Mouse (Mus musculus) heart, adult 2 months (tissue): ENCODE measurements around the gene Hopx.

Experiments
- CTCF ChIP-seq: fragments of 200-600 bp; IDR thresholded peaks from 2 replicates; pipeline ENCODE4 v1.8.1; 2022; ENCODE audit warnings: antibody characterized with exemption, mild to moderate bottlenecking, moderate library complexity
- EP300 ChIP-seq: fragments of 200-500 bp; IDR thresholded peaks from 2 replicates; pipeline ENCODE4 v1.6.1; 2011; ENCODE audit warnings: low read depth, low read length, control low read depth; ENCODE audit not compliant: insufficient read depth

DNA sequence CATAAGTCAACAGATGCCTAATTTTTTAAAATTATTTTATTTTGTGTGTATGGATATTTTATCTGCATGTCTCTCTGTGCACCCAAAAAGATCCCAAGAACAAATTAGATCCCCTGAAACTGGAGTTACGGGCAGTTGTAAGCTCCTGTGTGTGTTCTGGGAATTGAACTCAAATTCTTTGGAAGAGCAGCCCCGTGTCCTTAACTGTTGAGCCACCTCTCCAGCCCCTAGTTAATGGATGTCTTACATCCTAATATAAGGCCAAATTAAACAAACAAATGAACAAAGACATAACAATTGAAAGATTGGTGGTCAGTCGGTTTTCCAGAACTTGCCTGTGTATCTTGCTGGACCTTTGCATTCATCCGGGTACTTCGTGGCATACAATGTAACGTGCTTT lies 6.1 kb downstream of the Hopx start:
- TF ChIP-seq CTCF = no peak
- no peak for TF ChIP-seq EP300
